In the genomic region with DNA sequence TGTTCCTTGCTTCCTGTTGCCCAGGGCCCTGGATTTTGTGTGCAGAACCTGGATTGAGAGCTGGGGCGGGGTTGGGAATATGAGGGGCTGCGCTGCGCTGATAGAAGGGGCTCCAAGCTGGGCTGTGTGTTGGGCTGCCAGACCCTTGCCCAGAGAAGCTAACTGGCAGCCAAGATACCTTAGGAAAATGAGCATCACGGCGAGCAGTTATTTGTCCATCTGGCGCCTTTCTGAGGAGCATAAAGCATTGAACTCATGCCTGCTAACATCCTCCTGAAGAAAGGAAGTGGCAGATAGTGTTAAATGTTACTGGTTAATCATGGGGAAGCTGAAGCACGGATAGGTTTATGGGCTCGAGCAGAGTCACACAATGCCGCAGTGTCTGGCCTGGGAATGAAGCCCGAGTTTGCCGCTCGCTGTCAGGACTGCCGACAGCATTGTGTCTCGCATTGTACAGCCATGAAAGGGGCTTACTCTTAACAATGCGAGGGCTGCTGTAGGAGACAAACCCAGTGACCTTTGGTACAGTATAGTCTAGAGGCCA, we compare ENCODE assay signal across 11 mouse cellular contexts.
A peak's percentile ranks its signal among the peaks of the same experiment; 100 is the strongest.
DNase-seq lines count a peak whose midpoint lies in the region; ATAC-seq and TF ChIP-seq lines count a peak whose summit lies in the region.
"Had no signal": no experiment of that assay in that cellular context is flagged by ENCODE, and none has a peak within 500 bp of the region (broad histone marks: within the 10 kb centered on the region; RNA-seq: fewer than 3 reads in every experiment).

No protein-coding gene starts in this region.

- H3K9me3 ChIP-seq in heart, postnatal 0 days (replicated peaks; ENCODE audit: control insufficient read depth, low read length) = no peaks in the 10 kb centered on the region
- no peaks in the 10 kb centered on the region for H3K9me3 ChIP-seq in forebrain, embryonic 14.5 days (replicated peaks; ENCODE audit: control insufficient read depth, low read length)
- H3K9me3 ChIP-seq in midbrain, embryonic 16.5 days (replicated peaks; ENCODE audit: control insufficient read depth, low read length, poor library complexity, severe bottlenecking) = no peaks in the 10 kb centered on the region
- H3K9me3 ChIP-seq in kidney, embryonic 15.5 days (replicated peaks) = no peaks in the 10 kb centered on the region
- H3K9me3 ChIP-seq: embryonic facial prominence, embryonic 13.5 days had no signal

- no peaks in the 10 kb centered on the region for H3K4me1 ChIP-seq in heart, postnatal 0 days (ENCODE audit: control insufficient read depth, insufficient read depth)
- H3K4me1 ChIP-seq in forebrain, embryonic 14.5 days (ENCODE audit: control insufficient read depth, insufficient read depth, low read length) = peaks cover 29% of the 10 kb centered on the region
- peaks cover 19% of the 10 kb centered on the region for H3K4me1 ChIP-seq in midbrain, embryonic 16.5 days (ENCODE audit: control insufficient read depth, insufficient read depth, low read length)
- H3K4me1 ChIP-seq in kidney, embryonic 15.5 days = no peaks in the 10 kb centered on the region
- no peaks in the 10 kb centered on the region for H3K4me1 ChIP-seq in kidney, adult 2 months (ENCODE audit: control insufficient read depth, insufficient read depth, low read length)

- no peak for TF ChIP-seq EP300 in heart, postnatal 0 days (IDR thresholded peaks at IDR 0.05; ENCODE audit: low read depth)

- ATAC-seq in heart, postnatal 0 days (ENCODE audit: insufficient read depth, low read depth) = no peak
- peak; percentile 87 for ATAC-seq in forebrain, embryonic 14.5 days
- peak; percentile 85 for ATAC-seq in midbrain, embryonic 16.5 days
- no peak for ATAC-seq in kidney, embryonic 15.5 days (replicated peaks; ENCODE audit: low FRiP score)

- H3K27me3 ChIP-seq in heart, postnatal 0 days (ENCODE audit: control insufficient read depth, insufficient read depth, low read length) = no peaks in the 10 kb centered on the region
- H3K27me3 ChIP-seq in forebrain, embryonic 14.5 days (replicated peaks; ENCODE audit: control insufficient read depth, insufficient read depth, low read length) = no peaks in the 10 kb centered on the region
- H3K27me3 ChIP-seq in midbrain, embryonic 16.5 days (ENCODE audit: control insufficient read depth, insufficient read depth, low read depth, low read length) = no peaks in the 10 kb centered on the region
- no peaks in the 10 kb centered on the region for H3K27me3 ChIP-seq in kidney, embryonic 15.5 days
- no peaks in the 10 kb centered on the region for H3K27me3 ChIP-seq in kidney, adult 2 months (replicated peaks; ENCODE audit: control insufficient read depth, insufficient read depth, low read length)
- H3K27me3 ChIP-seq: embryonic facial prominence, embryonic 13.5 days had no signal

- H3K27ac ChIP-seq in heart, postnatal 0 days (ENCODE audit: low read depth) = no peak overlapping the region
- H3K27ac ChIP-seq in forebrain, embryonic 14.5 days (ENCODE audit: low read depth, low read length) = peak overlapping the region; percentile 76
- H3K27ac ChIP-seq in midbrain, embryonic 16.5 days (ENCODE audit: low read length) = peak overlapping the region; percentile 25
- H3K27ac ChIP-seq in kidney, embryonic 15.5 days = no peak overlapping the region
- H3K27ac ChIP-seq in kidney, adult 2 months (ENCODE audit: insufficient read depth, low read depth, low read length) = no peak overlapping the region
- H3K27ac ChIP-seq: embryonic facial prominence, embryonic 13.5 days; macrophage had no signal

- H3K4me3 ChIP-seq in heart, postnatal 0 days (ENCODE audit: low read depth, low read length) = peak overlapping the region; percentile 5; the same call in 1 of the 2 replicates
- peak overlapping the region; percentile 5; the same call in 1 of the 2 replicates for H3K4me3 ChIP-seq in forebrain, embryonic 14.5 days (ENCODE audit: low read depth, low read length)
- peak overlapping the region; percentile 6; the same call in 1 of the 2 replicates for H3K4me3 ChIP-seq in midbrain, embryonic 16.5 days (ENCODE audit: low read depth, low read length)
- no peak overlapping the region for H3K4me3 ChIP-seq in kidney, embryonic 15.5 days (replicated peaks)
- no peak overlapping the region for H3K4me3 ChIP-seq in kidney, adult 2 months (ENCODE audit: insufficient read depth, low read depth, low read length)
- H3K4me3 ChIP-seq: embryonic facial prominence, embryonic 13.5 days had no signal

- no peak for TF ChIP-seq POLR2A in kidney, adult 2 months (IDR thresholded peaks at IDR 0.05; ENCODE audit: low read depth, low read length)

- WGBS in heart, postnatal 0 days = 60% methylated on average over 15 of the region's 15 CpGs
- 7% methylated on average over 15 of the region's 15 CpGs for WGBS in forebrain, embryonic 14.5 days
- 13% methylated on average over 15 of the region's 15 CpGs for WGBS in midbrain, embryonic 16.5 days
- 70% methylated on average over 15 of the region's 15 CpGs for WGBS in kidney, embryonic 15.5 days
- 78% methylated on average over 15 of the region's 15 CpGs for WGBS in kidney, adult 2 months

- TF ChIP-seq CTCF in heart, postnatal 0 days (IDR thresholded peaks at IDR 0.05; ENCODE audit: low read depth) = no peak
- TF ChIP-seq CTCF in kidney, adult 2 months (conservative IDR thresholded peaks at IDR 0.05; ENCODE audit: insufficient read depth, insufficient read length, low read depth, low read length) = no peak

- no peak overlapping the region for H3K9ac ChIP-seq in heart, postnatal 0 days (replicated peaks; ENCODE audit: low read depth, low read length)
- peak overlapping the region; percentile 30 for H3K9ac ChIP-seq in forebrain, embryonic 14.5 days (ENCODE audit: low read length)
- H3K9ac ChIP-seq in midbrain, embryonic 16.5 days (ENCODE audit: low read depth, low read length) = peak overlapping the region; percentile 8
- no peak overlapping the region for H3K9ac ChIP-seq in kidney, embryonic 15.5 days
- H3K9ac ChIP-seq: embryonic facial prominence, embryonic 13.5 days had no signal

- DNase-seq in heart, postnatal 0 days (ENCODE audit: low spot score) = no peak
- no peak for DNase-seq in heart, adult 9 months (ENCODE audit: low spot score in 2 of 2)
- peak; percentile 37 for DNase-seq in cerebellum, adult 8-10 months
- DNase-seq in forebrain, embryonic 14.5 days (ENCODE audit: low spot score) = peak; percentile 88
- no peak for DNase-seq in urinary bladder, postnatal 10 days (ENCODE audit: low spot score)
- no peak for DNase-seq in kidney, adult 2 months
- DNase-seq: heart, postnatal 10 days had no signal

- H3K36me3 ChIP-seq in heart, postnatal 0 days (replicated peaks; ENCODE audit: control insufficient read depth, insufficient read depth, low read length) = 0 out of 2 replicates have a peak, but pooled peaks cover 5% of the 10 kb centered on the region
- no peaks in the 10 kb centered on the region for H3K36me3 ChIP-seq in forebrain, embryonic 14.5 days (ENCODE audit: control insufficient read depth, insufficient read depth, low read length)
- no peaks in the 10 kb centered on the region; the same call in 1 of the 2 replicates for H3K36me3 ChIP-seq in midbrain, embryonic 16.5 days (ENCODE audit: control insufficient read depth, insufficient read depth, low read length)
- 0 out of 2 replicates have a peak, but pooled peaks cover 1% of the 10 kb centered on the region for H3K36me3 ChIP-seq in kidney, embryonic 15.5 days
- no peaks in the 10 kb centered on the region for H3K36me3 ChIP-seq in kidney, adult 2 months (ENCODE audit: control insufficient read depth, insufficient read depth, low read length)
- H3K36me3 ChIP-seq: embryonic facial prominence, embryonic 13.5 days had no signal

- H3K4me2 ChIP-seq in heart, postnatal 0 days (ENCODE audit: low read depth, low read length) = peak overlapping the region; percentile 31; the same call in 1 of the 2 replicates
- peak overlapping the region; percentile 48 for H3K4me2 ChIP-seq in forebrain, embryonic 14.5 days (ENCODE audit: low read length)
- peak overlapping the region; percentile 40 for H3K4me2 ChIP-seq in midbrain, embryonic 16.5 days (ENCODE audit: low read length)
- H3K4me2 ChIP-seq in kidney, embryonic 15.5 days = no peak overlapping the region
- H3K4me2 ChIP-seq: embryonic facial prominence, embryonic 13.5 days had no signal

Comparison
In these comparisons a context has a peak if more than half of its experiments do, and no peak if none do; other contexts are left out.
1. ATAC-seq: peak in forebrain, embryonic 14.5 days (single experiment) and midbrain, embryonic 16.5 days (single experiment); none in heart, postnatal 0 days (single experiment) and kidney, embryonic 15.5 days (single experiment).
2. DNase-seq: peak in cerebellum, adult 8-10 months (single experiment) and forebrain, embryonic 14.5 days (single experiment); none in heart, postnatal 0 days (single experiment), heart, adult 9 months (0 of 2), urinary bladder, postnatal 10 days (single experiment) and kidney, adult 2 months (single experiment).
3. H3K27ac ChIP-seq: peak in forebrain, embryonic 14.5 days (single experiment) and midbrain, embryonic 16.5 days (single experiment); none in heart, postnatal 0 days (single experiment), kidney, embryonic 15.5 days (single experiment) and kidney, adult 2 months (single experiment).
4. H3K4me3 ChIP-seq: peak in heart, postnatal 0 days (single experiment), forebrain, embryonic 14.5 days (single experiment) and midbrain, embryonic 16.5 days (single experiment); none in kidney, embryonic 15.5 days (single experiment) and kidney, adult 2 months (single experiment).
5. H3K9ac ChIP-seq: peak in forebrain, embryonic 14.5 days (single experiment) and midbrain, embryonic 16.5 days (single experiment); none in heart, postnatal 0 days (single experiment) and kidney, embryonic 15.5 days (single experiment).